Mouse (Mus musculus) c-Kit-positive CD71-negative TER-119-negative erythroid progenitor cells, embryonic 14.5 days (primary cell): ENCODE measurements around the gene Olfm3.

ENCODE experiments used
- DNase-seq: peaks from one replicate; pipeline ENCODE4 v3.0.0-alpha.2; 2013; ENCODE audit warnings: low read depth

The Olfm3 gene

GRCm38 (mm10) chr3:114903924-114904438, at the start of gene Olfm3:
TSS of gene Olfm3 (plus strand) at chr3:114904078.
- peak; percentile 9 for DNase-seq

DNA sequence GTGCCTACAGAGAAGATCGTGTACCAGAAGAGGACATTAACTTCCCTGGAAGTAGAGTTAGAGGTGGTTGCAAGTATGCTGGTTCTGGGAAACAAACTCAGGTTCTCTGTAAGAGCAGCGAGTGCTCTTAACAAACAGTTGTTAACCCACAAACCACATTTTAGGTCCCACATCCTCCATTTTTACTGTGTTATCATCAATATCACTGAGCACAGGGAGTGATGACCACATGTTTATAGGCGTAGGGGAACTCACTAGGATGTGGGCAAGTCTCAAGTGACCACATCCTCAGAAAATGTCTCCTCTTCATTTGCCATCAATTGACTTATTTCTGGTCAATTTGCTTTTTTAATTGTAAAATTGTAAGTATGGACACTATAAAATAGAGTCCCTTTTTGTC, 14.1 kb upstream of the Olfm3 start:
- DNase-seq = no peak

- DNase-seq = no peak
Observed at GRCm38 (mm10) chr3:114904633-114905423, 950 bp downstream of the Olfm3 start.

DNA sequence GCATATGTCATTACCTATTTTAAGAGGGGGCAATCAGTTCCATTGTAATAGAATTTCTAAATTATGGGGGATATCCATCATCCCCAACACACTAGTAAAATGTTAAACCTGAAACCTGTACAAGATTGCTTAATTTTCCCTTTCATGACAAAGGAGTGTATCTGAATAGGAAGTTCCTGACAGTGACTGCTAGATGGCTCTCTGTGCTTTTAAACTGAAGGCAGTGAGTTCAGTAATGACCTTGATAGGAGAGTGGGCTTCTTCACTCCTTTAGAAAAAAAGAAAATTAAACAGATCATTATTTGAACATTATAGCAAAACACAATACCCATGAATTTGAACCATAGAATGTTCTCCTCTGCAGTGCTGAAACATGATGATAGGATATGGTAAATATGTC, 3.7 kb downstream of the Olfm3 start:
- no peak for DNase-seq

DNA sequence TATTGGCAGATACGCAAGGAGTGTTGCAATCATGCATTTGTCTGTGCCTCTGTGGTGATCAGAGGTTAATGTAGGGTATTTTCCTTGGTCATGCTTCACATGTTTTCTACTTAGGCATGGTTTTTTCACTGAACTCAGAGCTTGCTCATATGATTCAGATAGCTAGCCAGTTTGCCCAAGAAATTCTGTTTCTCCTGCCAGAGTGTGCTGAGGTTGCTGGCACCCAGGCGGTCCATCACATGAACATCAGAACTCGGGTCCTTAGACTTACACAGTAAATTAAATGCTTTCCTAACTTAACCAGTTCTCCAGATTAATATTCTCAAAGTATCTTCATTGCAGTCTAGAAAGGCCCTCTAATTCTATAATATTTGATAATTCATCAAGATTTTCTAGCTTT, 5.0 kb downstream of the Olfm3 start:
- no peak for DNase-seq

DNA sequence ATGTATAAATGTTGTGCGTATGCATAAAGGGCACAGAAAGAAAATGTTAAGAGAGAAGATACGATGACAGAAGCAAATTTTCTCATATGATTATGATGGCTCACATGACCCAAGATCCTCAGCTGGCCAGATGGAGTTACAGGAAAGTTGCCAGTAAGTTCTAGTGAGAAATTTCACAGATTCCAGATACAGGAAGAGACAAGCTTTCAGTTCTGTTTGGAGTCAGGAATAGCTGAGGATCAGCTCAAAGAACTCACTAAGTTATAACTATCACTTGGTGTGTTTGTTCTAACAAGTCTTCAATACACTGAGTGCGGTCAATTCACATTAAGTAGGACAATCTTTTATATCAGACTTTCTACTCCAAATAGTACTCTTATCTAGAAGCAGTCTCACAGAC, 16.2 kb downstream of the Olfm3 start:
- DNase-seq = no peak

GRCm38 (mm10) chr3:114929605-114930004, 25.7 kb downstream of the Olfm3 start:
- no peak for DNase-seq

GRCm38 (mm10) chr3:114930336-114930735, 26.5 kb downstream of the Olfm3 start:
- DNase-seq = no peak

DNA sequence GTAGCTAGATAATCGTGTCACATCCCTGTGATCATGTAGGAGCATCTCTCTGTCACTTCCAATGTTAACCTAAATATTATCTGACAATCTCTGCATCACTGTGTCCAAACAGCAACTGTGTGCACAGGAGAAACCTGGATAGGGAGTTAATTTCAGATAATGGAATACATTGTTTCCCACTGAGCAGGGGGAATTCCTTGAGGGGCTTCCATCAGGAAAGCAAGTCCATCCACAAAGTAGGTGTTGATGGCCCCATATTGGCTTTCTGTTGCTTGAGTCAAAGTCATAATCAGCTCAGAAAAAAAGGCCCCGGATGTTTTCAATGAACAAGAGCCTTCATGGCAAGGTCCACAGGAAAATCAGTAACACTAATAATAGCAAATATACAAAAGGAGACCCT, 26.9 kb downstream of the Olfm3 start:
- no peak for DNase-seq

DNA sequence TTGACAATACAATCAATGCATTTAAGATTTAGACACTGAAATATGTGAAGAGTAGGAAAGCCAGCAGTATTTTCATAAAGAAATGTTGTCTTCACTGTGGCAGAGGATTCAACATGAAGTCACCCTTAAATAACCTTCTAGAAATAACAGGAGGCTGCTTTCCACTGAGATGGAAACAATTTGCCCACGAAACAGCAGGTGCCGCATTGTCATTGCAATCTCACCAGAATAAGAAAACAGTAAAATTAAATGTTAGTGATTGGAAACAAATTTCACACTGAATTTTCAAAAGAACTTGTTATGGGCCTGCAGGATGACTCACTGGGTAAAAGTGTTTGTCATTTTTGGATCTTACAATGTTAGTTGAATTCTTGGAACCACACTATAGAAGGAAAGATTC, 29.0 kb downstream of the Olfm3 start:
- DNase-seq = no peak

DNA sequence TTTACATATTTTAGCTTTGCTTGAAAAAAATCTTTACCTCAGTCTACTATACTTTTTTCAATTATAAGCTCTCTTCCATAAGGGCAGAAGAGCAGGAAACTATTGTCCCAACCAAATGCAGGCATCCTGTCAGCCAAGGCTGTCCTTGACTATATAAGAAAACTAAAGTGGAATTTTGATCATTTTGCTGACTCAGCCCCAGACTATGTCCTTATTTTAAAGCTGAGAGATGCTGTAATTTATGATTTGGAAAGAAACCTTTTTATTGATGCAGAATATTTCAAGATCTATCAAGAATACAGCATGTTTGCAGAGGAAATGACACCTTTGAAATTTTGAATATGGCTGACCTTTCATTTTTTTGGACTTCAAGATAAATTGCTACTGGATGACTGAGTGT, 51.0 kb downstream of the Olfm3 start:
- no peak for DNase-seq

DNA sequence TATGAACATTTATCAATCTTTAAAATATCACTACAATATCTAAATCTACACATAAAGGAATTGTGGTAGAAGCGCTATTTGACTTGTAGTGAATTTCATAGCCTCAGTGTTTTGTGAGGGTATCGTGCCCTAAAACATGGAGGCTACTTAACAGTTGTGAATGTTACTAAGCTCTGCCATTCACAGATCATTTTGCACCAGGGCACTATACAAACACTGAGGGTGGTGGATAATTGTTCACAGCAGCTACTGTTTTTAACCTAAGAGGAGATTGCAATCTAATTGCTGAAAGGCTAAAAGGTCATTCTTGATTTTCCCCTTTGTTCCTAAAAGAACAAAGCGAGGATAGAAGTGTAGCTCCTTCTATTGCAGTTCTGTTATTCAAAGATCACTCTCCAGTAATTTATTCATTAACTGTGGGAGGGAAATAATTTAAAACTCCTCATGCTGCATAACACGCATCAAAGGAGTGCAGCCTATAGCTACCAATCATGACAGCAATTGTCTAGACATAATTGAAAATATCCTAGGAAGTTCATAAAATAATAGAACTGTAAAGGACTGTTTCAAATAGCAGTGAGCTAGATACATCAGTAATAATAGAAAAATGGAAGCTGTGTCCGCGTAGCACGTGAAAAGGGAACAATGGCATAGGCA, 55.6 kb downstream of the Olfm3 start:
- DNase-seq = no peak

DNA sequence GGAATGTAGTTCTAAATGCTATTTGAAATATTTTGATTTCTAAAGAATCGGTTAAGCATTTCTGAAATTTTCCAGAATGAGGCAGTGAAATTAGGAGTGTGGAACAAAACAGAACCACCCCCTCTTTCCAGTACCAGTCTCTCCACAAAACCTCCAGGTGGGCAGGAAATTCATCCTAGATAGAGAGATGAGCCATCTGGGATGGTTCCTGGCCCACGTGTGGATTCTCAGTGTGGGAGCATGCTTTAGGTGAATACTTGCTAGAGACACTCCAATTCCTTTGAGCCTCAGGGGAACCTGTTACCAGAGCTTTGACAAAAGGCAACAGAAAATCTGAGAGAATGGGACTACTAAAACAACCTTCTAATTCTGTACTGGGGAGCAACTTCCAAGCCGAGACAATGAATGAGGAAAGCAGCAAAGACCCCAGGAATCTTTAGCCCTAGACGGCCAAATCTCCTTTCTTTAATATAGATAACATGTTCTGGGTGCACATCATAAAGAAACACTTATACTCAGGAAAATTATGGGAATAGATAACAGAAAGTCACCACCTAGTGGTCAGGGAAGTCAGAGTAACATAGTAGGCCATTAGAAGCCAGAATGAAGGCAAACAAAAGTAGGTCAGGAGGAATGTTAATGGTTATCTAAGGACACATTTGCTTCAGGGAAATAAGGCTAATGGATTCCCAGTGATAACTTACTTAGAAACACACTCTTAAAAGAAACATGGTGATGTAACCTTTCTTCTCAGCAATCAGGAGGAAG, 58.6 kb downstream of the Olfm3 start:
- DNase-seq = no peak

DNA sequence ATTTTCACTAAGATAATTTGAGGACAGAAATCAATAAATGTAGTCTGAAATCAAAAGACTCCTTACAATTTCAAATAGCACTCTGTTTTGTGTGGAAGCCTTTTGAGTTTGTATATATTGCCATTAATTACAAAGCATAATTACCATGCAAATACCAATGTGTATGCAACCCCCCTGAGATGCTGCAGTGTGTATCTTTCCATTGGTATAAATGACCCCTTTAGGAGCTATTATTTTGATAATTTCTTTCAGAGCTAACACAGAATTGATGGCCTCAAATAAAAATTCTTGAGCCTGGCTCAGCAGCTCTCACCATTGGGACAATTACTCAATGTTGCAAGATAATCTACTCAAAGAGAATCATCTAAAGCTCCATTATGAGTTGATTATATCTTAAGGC, 67.3 kb downstream of the Olfm3 start:
- no peak for DNase-seq

- no peak for DNase-seq
Observed at GRCm38 (mm10) chr3:114972522-114972921, 68.6 kb downstream of the Olfm3 start.

- DNase-seq = no peak
Observed at GRCm38 (mm10) chr3:114990828-114991227, 87.0 kb downstream of the Olfm3 start.

DNA sequence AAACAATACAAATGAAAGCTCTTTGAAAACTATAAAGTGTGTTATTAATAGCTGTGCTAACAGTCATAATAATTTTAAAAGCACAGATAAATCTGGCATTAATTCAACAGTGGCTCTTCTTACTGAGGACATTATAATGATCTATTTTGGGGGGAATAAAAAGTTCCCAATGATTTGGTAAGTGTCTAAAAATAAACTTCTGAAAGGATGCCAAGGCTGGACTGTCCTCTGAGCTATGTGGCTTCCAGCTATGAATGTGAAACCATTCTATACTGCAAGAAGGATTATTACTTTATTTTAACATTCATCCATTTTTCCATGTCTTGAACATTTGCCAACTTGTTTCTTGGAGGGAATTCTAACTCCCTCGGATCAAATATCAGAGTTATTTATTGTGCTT, 92.1 kb downstream of the Olfm3 start:
- DNase-seq = no peak

- DNase-seq = no peak
Observed at GRCm38 (mm10) chr3:115027560-115027959, 123.7 kb downstream of the Olfm3 start.

- DNase-seq = no peak
Observed at GRCm38 (mm10) chr3:115028046-115028445, 124.2 kb downstream of the Olfm3 start.

DNA sequence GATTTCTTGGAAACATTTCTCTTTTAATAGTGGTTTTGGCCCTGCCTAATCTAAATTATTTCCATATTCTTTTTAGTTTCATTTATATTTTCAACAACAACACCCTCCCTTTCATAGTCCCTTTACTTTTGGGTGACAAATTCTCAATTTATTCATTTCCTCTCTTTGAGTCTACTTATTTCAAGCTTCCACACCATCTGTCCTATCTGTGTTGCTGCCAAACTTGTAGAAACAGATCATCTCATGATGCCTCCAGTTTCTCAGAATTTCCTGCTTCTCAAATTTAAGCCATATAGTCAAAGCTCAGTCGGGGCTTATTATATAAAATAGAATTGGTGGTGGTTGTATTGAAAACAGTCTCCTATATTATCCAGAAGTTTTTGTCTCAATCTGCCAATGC, 124.7 kb downstream of the Olfm3 start:
- no peak for DNase-seq

DNA sequence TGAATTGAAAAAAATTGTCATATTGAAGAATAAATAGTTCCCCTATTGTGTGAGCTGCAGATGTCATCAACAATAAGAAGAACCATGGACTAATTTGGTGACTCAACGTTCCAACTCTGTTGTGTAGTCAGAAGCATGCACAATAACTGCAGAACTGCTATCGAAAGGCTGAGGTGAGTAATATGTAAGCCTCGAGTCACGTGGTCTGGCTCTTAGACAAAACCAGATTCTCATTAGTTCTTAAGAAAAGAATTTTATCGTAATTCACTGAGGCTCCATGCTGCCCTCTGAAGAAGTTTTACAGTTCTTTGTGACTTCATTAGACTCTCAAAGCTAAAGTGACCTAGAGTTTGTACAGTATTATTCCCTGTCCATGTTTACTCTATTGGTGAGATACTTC, 145.2 kb downstream of the Olfm3 start:
- DNase-seq = no peak

- no peak for DNase-seq
Observed at GRCm38 (mm10) chr3:115064901-115065300, 161.0 kb downstream of the Olfm3 start.
